Mouse (Mus musculus): Measurements from ENCODE around the gene Uevld. TPM values are rescaled to one million over a fixed set of nuclear protein-coding genes. Genes with fewer than 3 reads are reported as not detected.

Gene Uevld
- 5.5 TPM for polyA plus RNA-seq (2017; shearing (Covaris generic))

GRCm38 (mm10) chr7:46957831-46958691 is at the start of gene Uevld:
Gene Uevld (minus strand): TSS chr7:46958527.

GRCm38 (mm10) chr7:46983280-46983679 is 25.0 kb upstream of the Uevld start, which contains the start of gene Gm9999:
Gene Gm9999 (plus strand): TSS chr7:46983580.

GRCm38 (mm10) chr7:46919551-46920176 is 38.7 kb downstream of the Uevld start, which contains the start of gene Tsg101:
Gene Tsg101 (minus strand): TSS chr7:46919969.

Other genes starting within 250 kb of the Uevld start
- 13.6 TPM for gene Saal1, start 247.8 kb downstream of the Uevld start, polyA plus RNA-seq (2017; shearing (Covaris generic))
- gene Saa3, start 242.8 kb downstream of the Uevld start, polyA plus RNA-seq (2017; shearing (Covaris generic)), result not detected
- gene Saa4, start 225.9 kb downstream of the Uevld start, polyA plus RNA-seq (2017; shearing (Covaris generic)), result not detected
- gene Saa1, start 215.5 kb downstream of the Uevld start, polyA plus RNA-seq (2017; shearing (Covaris generic)), result 0.51 TPM
- gene Saa2, start 206.7 kb downstream of the Uevld start, polyA plus RNA-seq (2017; shearing (Covaris generic)), result not detected
- gene Hps5, start 162.5 kb downstream of the Uevld start, polyA plus RNA-seq (2017; shearing (Covaris generic)), result 36.6 TPM
- gene Gtf2h1, start 162.4 kb downstream of the Uevld start, polyA plus RNA-seq (2017; shearing (Covaris generic)), result 45.1 TPM
- gene Ldha, start 117.1 kb downstream of the Uevld start, polyA plus RNA-seq (2017; shearing (Covaris generic)), result 980 TPM
- not detected for gene Ldhc, start 97.3 kb downstream of the Uevld start, polyA plus RNA-seq (2017; shearing (Covaris generic))
- 113 TPM for gene Tsg101, start 38.6 kb downstream of the Uevld start, polyA plus RNA-seq (2017; shearing (Covaris generic))
- not detected for gene Gm9999, start 25.1 kb upstream of the Uevld start, polyA plus RNA-seq (2017; shearing (Covaris generic))
- 93.0 TPM for gene Spty2d1, start 49.9 kb upstream of the Uevld start, polyA plus RNA-seq (2017; shearing (Covaris generic))
- 4.7 TPM for gene Tmem86a, start 92.1 kb upstream of the Uevld start, polyA plus RNA-seq (2017; shearing (Covaris generic))
- gene Ptpn5, start 175.2 kb upstream of the Uevld start, polyA plus RNA-seq (2017; shearing (Covaris generic)), result 1.0 TPM
- gene Mrgpra6, start 246.4 kb upstream of the Uevld start, polyA plus RNA-seq (2017; shearing (Covaris generic)), result not detected